Mouse (Mus musculus): ENCODE measurements at regions not wholly inside any gene's neighbourhood (a gene's known extent, or its start where the extent isn't known, plus 50 kb on each side); places are given as distances from the start of the nearest gene placed in this dataset.

GRCm38 (mm10) chr14:120626223-120626935 is 148.1 kb downstream of the Rap2a start:
- Histone ChIP-seq H3ac (ENCODE audit: control insufficient read depth, insufficient read length) (no peak overlapping the region), H3K79me2 (ENCODE audit: control insufficient read depth, insufficient read depth) (no peaks in the 10 kb centered on the region), H3K27me3 (ENCODE audit: control insufficient read depth, insufficient read depth, insufficient read length) (no peaks in the 10 kb centered on the region), H3K4me2 (ENCODE audit: low read depth) (no peak overlapping the region), H3K36me3 (ENCODE audit: control insufficient read depth, insufficient read depth) (no peaks in the 10 kb centered on the region), H3K4me3 (no peak overlapping the region)
- no peak for TF ChIP-seq E2F4 (IDR thresholded peaks at IDR 0.05; ENCODE audit: insufficient read depth)
- no peak for TF ChIP-seq REST (IDR thresholded peaks at IDR 0.05; ENCODE audit: insufficient read depth, insufficient read length)
- no peak for TF ChIP-seq POLR2A (IDR thresholded peaks at IDR 0.05; ENCODE audit: insufficient read length, low read depth)
- no peak for TF ChIP-seq TCF12 (IDR thresholded peaks at IDR 0.05; ENCODE audit: insufficient read depth, poor library complexity, severe bottlenecking)

DNA sequence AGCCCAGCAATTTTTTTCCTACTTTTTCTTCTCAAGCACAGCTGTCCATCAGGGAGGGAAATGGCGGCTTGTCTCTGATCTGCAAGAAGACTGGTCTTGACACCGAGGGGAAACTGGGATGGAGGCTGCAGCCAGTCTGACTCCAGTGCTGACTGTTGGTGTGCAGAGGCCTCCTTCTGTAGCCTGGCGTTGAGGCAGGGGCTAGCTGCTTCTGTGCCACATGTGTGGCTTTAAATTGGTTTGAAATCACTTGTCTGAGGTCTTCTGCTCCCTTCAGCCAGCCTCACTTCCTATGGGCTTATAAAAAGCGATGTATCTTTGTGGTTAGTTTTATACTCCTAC is 148.7 kb downstream of the Rap2a start:
- H3K79me2 ChIP-seq (ENCODE audit: control insufficient read depth, insufficient read depth): no peaks in the 10 kb centered on the region
- TF ChIP-seq MAX (IDR thresholded peaks at IDR 0.05; ENCODE audit: low read depth): no peak
- no peak for TF ChIP-seq TCF3 (IDR thresholded peaks at IDR 0.05; ENCODE audit: insufficient read length, low read depth)
- TF ChIP-seq SRF (IDR thresholded peaks at IDR 0.05; ENCODE audit: control insufficient read depth, insufficient read length, low read depth): no peak
- no peak for TF ChIP-seq POLR2A (IDR thresholded peaks at IDR 0.05; ENCODE audit: insufficient read length, low read depth)
- no peak for TF ChIP-seq CEBPB (IDR thresholded peaks at IDR 0.05; ENCODE audit: insufficient read depth, poor library complexity, severe bottlenecking)
- TF ChIP-seq MYOD1 (IDR thresholded peaks at IDR 0.05; ENCODE audit: control insufficient read depth in 1 of 3, insufficient read length in 2 of 3, low read depth in 2 of 3): no peak
- TF ChIP-seq POLR2AphosphoS2 (IDR thresholded peaks at IDR 0.05; ENCODE audit: insufficient read length, low read depth): no peak
- no peak for TF ChIP-seq REST (IDR thresholded peaks at IDR 0.05; ENCODE audit: insufficient read depth, insufficient read length)
- TF ChIP-seq MYOG (IDR thresholded peaks at IDR 0.05; ENCODE audit: control insufficient read depth in 1 of 3, insufficient read depth in 1 of 3, insufficient read length in 2 of 3, low read depth in 2 of 3): no peak
- no peak for TF ChIP-seq USF1 (IDR thresholded peaks at IDR 0.05; ENCODE audit: low read depth)
- no peak for TF ChIP-seq E2F4 (IDR thresholded peaks at IDR 0.05; ENCODE audit: insufficient read depth)
- TF ChIP-seq TCF12 (IDR thresholded peaks at IDR 0.05; ENCODE audit: insufficient read depth, poor library complexity, severe bottlenecking): no peak
- H3ac ChIP-seq (ENCODE audit: control insufficient read depth, insufficient read length): no peak overlapping the region
- H3K36me3 ChIP-seq (ENCODE audit: control insufficient read depth, insufficient read depth): no peaks in the 10 kb centered on the region
- no peaks in the 10 kb centered on the region for H3K27me3 ChIP-seq (ENCODE audit: control insufficient read depth, insufficient read depth, insufficient read length)
- no peak overlapping the region for H3K4me2 ChIP-seq (ENCODE audit: low read depth)
- H3K4me3 ChIP-seq: no peak overlapping the region

DNA sequence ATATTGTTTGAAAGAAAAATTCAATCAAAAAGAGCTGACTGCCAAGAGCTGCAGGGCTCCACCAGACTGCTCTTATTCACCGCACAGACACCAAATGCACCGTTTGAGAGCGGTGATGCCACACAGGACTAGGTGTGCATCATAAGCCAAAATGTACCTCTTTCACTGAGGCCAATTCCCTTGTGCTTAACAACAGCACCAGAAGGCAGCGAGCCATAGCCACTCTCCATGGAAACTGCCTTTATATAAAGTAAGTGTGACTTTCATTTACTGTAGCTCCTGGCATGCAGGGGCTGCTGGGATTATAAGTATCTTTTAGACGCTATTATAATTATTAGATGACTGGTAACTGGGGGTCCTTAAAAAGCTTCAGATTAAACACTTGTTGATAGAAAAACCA is 154.5 kb downstream of the Rap2a start:
- TF ChIP-seq E2F4 (IDR thresholded peaks at IDR 0.05; ENCODE audit: insufficient read depth): no peak
- no peak for TF ChIP-seq MYOD1 (IDR thresholded peaks at IDR 0.05; ENCODE audit: control insufficient read depth in 1 of 3, insufficient read length in 2 of 3, low read depth in 2 of 3)
- TF ChIP-seq TCF12 (IDR thresholded peaks at IDR 0.05; ENCODE audit: insufficient read depth, poor library complexity, severe bottlenecking): no peak
- TF ChIP-seq MAX (IDR thresholded peaks at IDR 0.05; ENCODE audit: low read depth): no peak
- TF ChIP-seq POLR2A (IDR thresholded peaks at IDR 0.05; ENCODE audit: insufficient read length, low read depth): no peak
- TF ChIP-seq TCF3 (IDR thresholded peaks at IDR 0.05; ENCODE audit: insufficient read length, low read depth): no peak
- TF ChIP-seq MYOG (IDR thresholded peaks at IDR 0.05; ENCODE audit: control insufficient read depth in 1 of 3, insufficient read depth in 1 of 3, insufficient read length in 2 of 3, low read depth in 2 of 3): no peak
- TF ChIP-seq REST (IDR thresholded peaks at IDR 0.05; ENCODE audit: insufficient read depth, insufficient read length): no peak
- no peak for TF ChIP-seq CEBPB (IDR thresholded peaks at IDR 0.05; ENCODE audit: insufficient read depth, poor library complexity, severe bottlenecking)
- TF ChIP-seq POLR2AphosphoS2 (IDR thresholded peaks at IDR 0.05; ENCODE audit: insufficient read length, low read depth): no peak
- no peak for TF ChIP-seq USF1 (IDR thresholded peaks at IDR 0.05; ENCODE audit: low read depth)
- no peak for TF ChIP-seq SRF (IDR thresholded peaks at IDR 0.05; ENCODE audit: control insufficient read depth, insufficient read length, low read depth)
- no peak overlapping the region for H3K4me3 ChIP-seq
- H3K27me3 ChIP-seq (ENCODE audit: control insufficient read depth, insufficient read depth, insufficient read length): no peaks in the 10 kb centered on the region
- no peaks in the 10 kb centered on the region for H3K36me3 ChIP-seq (ENCODE audit: control insufficient read depth, insufficient read depth)
- H3K4me2 ChIP-seq (ENCODE audit: low read depth): no peak overlapping the region
- H3ac ChIP-seq (ENCODE audit: control insufficient read depth, insufficient read length): no peak overlapping the region
- H3K79me2 ChIP-seq (ENCODE audit: control insufficient read depth, insufficient read depth): no peaks in the 10 kb centered on the region

- Histone ChIP-seq H3K79me2 (ENCODE audit: control insufficient read depth, insufficient read depth) (no peaks in the 10 kb centered on the region), H3ac (ENCODE audit: control insufficient read depth, insufficient read length) (no peak overlapping the region), H3K4me3 (no peak overlapping the region), H3K27me3 (ENCODE audit: control insufficient read depth, insufficient read depth, insufficient read length) (no peaks in the 10 kb centered on the region), H3K4me2 (ENCODE audit: low read depth) (no peak overlapping the region), H3K36me3 (ENCODE audit: control insufficient read depth, insufficient read depth) (no peaks in the 10 kb centered on the region)
- TF ChIP-seq CEBPB (IDR thresholded peaks at IDR 0.05; ENCODE audit: insufficient read depth, poor library complexity, severe bottlenecking): no peak
- TF ChIP-seq REST (IDR thresholded peaks at IDR 0.05; ENCODE audit: insufficient read depth, insufficient read length): no peak
- TF ChIP-seq USF1 (IDR thresholded peaks at IDR 0.05; ENCODE audit: low read depth): no peak
- no peak for TF ChIP-seq TCF3 (IDR thresholded peaks at IDR 0.05; ENCODE audit: insufficient read length, low read depth)
- no peak for TF ChIP-seq E2F4 (IDR thresholded peaks at IDR 0.05; ENCODE audit: insufficient read depth)
- TF ChIP-seq MYOG (IDR thresholded peaks at IDR 0.05; ENCODE audit: control insufficient read depth in 1 of 3, insufficient read depth in 1 of 3, insufficient read length in 2 of 3, low read depth in 2 of 3): no peak
- no peak for TF ChIP-seq MAX (IDR thresholded peaks at IDR 0.05; ENCODE audit: low read depth)
- TF ChIP-seq POLR2A (IDR thresholded peaks at IDR 0.05; ENCODE audit: insufficient read length, low read depth): no peak
- no peak for TF ChIP-seq TCF12 (IDR thresholded peaks at IDR 0.05; ENCODE audit: insufficient read depth, poor library complexity, severe bottlenecking)
- no peak for TF ChIP-seq POLR2AphosphoS2 (IDR thresholded peaks at IDR 0.05; ENCODE audit: insufficient read length, low read depth)
- TF ChIP-seq MYOD1 (IDR thresholded peaks at IDR 0.05; ENCODE audit: control insufficient read depth in 1 of 3, insufficient read length in 2 of 3, low read depth in 2 of 3): no peak
- no peak for TF ChIP-seq SRF (IDR thresholded peaks at IDR 0.05; ENCODE audit: control insufficient read depth, insufficient read length, low read depth)
Measured at GRCm38 (mm10) chr14:120636726-120637400, 158.6 kb downstream of the Rap2a start.
